Mouse (Mus musculus): ENCODE data around the gene Cdh13. TPM values are rescaled to one million over a fixed set of nuclear protein-coding genes. Genes with fewer than 3 reads are reported as not detected.
A peak's percentile ranks its signal among the peaks of the same experiment; 100 is the strongest.

Gene Cdh13
- total and polyA plus RNA-seq, 3 experiments: 162 to 172 (median 163) TPM

DNA sequence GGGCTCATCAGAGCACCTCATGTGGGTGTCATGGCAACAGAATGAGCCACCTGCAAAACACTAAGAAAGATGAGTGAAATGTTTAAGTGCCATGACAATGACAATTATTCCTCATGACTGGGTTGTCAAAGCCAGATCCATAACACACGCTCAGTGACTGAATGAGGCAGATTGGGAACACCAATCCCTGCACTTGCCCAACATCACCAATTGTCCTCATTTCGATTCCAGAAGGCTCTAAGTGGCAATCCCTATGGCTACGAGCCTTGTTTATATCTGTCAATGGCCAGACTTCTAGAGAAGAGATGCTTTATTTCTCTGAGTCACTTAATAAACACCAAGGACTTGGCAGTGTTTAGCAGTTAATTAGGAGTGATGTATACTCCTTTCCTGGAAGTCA is 399.9 kb downstream of the Cdh13 start:
- H3K9ac ChIP-seq (ENCODE audit: low read depth, low read length): no peak overlapping the region
- TF ChIP-seq EP300 (IDR thresholded peaks at IDR 0.05; ENCODE audit: insufficient read depth, low read depth, low read length) (no peak), CTCF (IDR thresholded peaks at IDR 0.05) (no peak), POLR2A (IDR thresholded peaks at IDR 0.05; ENCODE audit: insufficient read depth, low read depth, low read length) (no peak)
- H3K79me2 ChIP-seq (replicated peaks; ENCODE audit: control insufficient read depth, insufficient read depth, low read length): no peaks in the 10 kb centered on the region
- H3K36me3 ChIP-seq (ENCODE audit: control insufficient read depth, insufficient read depth, low read length): no peaks in the 10 kb centered on the region
- no peaks in the 10 kb centered on the region for H3K27me3 ChIP-seq (ENCODE audit: control insufficient read depth, insufficient read depth, low read length)
- 91% methylated on average over 3 of the region's 3 CpGs for WGBS
- no peak for DNase-seq
- intact Hi-C loops (cut with DNase I): no loop called here
- H3K4me1 ChIP-seq (ENCODE audit: control insufficient read depth, insufficient read depth, low read length): peaks cover 3% of the 10 kb centered on the region; the same call in 1 of the 2 replicates
- H3K4me3 ChIP-seq: no peak overlapping the region
- no peak overlapping the region for H3K27ac ChIP-seq

DNA sequence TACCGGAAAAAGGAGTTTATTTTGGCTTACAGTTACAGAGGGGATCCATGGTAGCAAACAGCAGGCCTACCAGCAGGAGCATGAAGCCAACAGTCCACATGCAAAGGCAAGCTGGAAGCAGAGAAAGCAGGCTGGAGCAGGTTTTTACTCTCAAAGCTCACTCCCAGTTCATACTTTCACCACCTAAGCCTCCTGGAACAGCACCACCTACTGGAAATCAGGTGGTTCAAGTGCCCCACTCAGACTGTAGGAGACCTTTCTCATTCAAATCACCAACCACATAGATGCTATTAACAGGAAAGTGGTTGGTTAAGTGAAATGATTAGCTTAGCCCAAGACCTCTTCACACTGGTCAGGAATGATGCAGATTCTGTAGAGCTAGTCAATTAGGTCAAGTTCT is 402.3 kb downstream of the Cdh13 start:
- H3K9ac ChIP-seq (ENCODE audit: low read depth, low read length): no peak overlapping the region
- H3K36me3 ChIP-seq (ENCODE audit: control insufficient read depth, insufficient read depth, low read length): no peaks in the 10 kb centered on the region
- no peaks in the 10 kb centered on the region for H3K79me2 ChIP-seq (replicated peaks; ENCODE audit: control insufficient read depth, insufficient read depth, low read length)
- WGBS: 77% methylated on average over 1 of the region's 1 CpGs
- H3K27ac ChIP-seq: no peak overlapping the region
- no peaks in the 10 kb centered on the region for H3K27me3 ChIP-seq (ENCODE audit: control insufficient read depth, insufficient read depth, low read length)
- TF ChIP-seq CTCF (IDR thresholded peaks at IDR 0.05): peak; percentile 24
- TF ChIP-seq EP300 (IDR thresholded peaks at IDR 0.05; ENCODE audit: insufficient read depth, low read depth, low read length): no peak
- TF ChIP-seq POLR2A (IDR thresholded peaks at IDR 0.05; ENCODE audit: insufficient read depth, low read depth, low read length): no peak
- no peak for DNase-seq
- intact Hi-C loops (cut with DNase I): no loop called here
- no peak overlapping the region for H3K4me3 ChIP-seq
- H3K4me1 ChIP-seq (ENCODE audit: control insufficient read depth, insufficient read depth, low read length): no peaks in the 10 kb centered on the region

DNA sequence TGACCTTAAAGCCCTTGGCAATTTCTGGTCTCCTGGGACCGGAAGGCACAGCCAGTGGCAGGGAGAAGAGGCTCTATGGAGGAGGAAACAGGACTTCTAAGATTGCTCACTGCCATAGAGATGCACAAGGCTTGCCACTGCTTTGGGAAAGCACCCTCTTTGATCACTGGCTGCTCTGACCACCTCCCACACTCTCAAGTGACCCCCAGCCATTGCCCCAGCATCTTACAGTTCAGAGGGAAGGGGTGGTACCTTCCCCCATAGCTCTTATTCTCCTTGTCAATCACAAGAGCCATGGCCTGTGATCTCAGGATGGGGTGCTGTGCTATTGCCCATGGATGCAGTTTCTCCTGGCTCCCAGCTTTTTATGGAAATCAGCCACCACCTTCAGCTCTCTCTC is 406.3 kb downstream of the Cdh13 start:
- Histone ChIP-seq H3K79me2 (replicated peaks; ENCODE audit: control insufficient read depth, insufficient read depth, low read length) (no peaks in the 10 kb centered on the region), H3K4me1 (ENCODE audit: control insufficient read depth, insufficient read depth, low read length) (no peaks in the 10 kb centered on the region), H3K4me3 (no peak overlapping the region), H3K36me3 (ENCODE audit: control insufficient read depth, insufficient read depth, low read length) (no peaks in the 10 kb centered on the region), H3K9ac (ENCODE audit: low read depth, low read length) (no peak overlapping the region), H3K27me3 (ENCODE audit: control insufficient read depth, insufficient read depth, low read length) (no peaks in the 10 kb centered on the region), H3K27ac (no peak overlapping the region)
- WGBS: 93% methylated on average over 1 of the region's 1 CpGs
- TF ChIP-seq POLR2A (IDR thresholded peaks at IDR 0.05; ENCODE audit: insufficient read depth, low read depth, low read length): no peak
- TF ChIP-seq CTCF (IDR thresholded peaks at IDR 0.05): no peak
- TF ChIP-seq EP300 (IDR thresholded peaks at IDR 0.05; ENCODE audit: insufficient read depth, low read depth, low read length): no peak
- intact Hi-C loops (cut with DNase I): no loop called here
- DNase-seq: no peak

DNA sequence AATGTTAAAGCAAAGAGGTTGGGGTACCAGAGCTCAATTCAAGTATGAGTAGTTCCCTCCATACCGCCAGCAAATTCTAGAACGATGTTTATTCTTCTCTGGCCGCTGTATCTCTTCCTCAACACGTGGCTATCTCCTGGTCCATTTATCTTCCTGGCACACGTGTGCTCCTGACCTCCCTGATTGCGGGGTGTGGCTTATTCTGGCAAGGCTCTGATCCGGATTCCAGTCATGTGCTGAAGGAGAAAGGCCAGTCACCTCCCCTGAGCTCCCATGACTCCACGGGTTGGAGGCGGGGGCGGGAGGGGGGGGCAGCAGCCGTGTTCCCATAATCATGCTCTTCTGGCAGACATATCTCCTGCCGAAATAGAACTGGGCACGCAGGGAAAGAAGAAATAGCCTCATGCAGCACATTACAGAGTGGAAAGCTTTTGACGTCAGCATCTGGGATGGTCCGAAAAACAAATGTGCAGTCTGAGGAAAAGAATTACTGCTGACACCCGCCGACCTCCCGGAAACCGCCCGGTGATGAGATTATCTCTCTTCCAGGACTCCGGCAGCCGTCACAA is 417.9 kb downstream of the Cdh13 start:
- intact Hi-C loops (cut with DNase I): loop anchor here (5.0 to 10.0 kb wide), 3 partner anchors 151 to 767 kb away; no protein-coding TSS in a partner anchor
- Histone ChIP-seq H3K9ac (ENCODE audit: low read depth, low read length) (peak overlapping the region; percentile 42), H3K4me1 (ENCODE audit: control insufficient read depth, insufficient read depth, low read length) (peaks cover 9% of the 10 kb centered on the region), H3K4me3 (peak overlapping the region; percentile 36), H3K27ac (peak overlapping the region; percentile 62), H3K79me2 (replicated peaks; ENCODE audit: control insufficient read depth, insufficient read depth, low read length) (no peaks in the 10 kb centered on the region), H3K27me3 (ENCODE audit: control insufficient read depth, insufficient read depth, low read length) (no peaks in the 10 kb centered on the region), H3K36me3 (ENCODE audit: control insufficient read depth, insufficient read depth, low read length) (no peaks in the 10 kb centered on the region)
- peak; percentile 39 to 60 for DNase-seq
- WGBS: 11% methylated on average over 22 of the region's 22 CpGs
- TF ChIP-seq POLR2A (IDR thresholded peaks at IDR 0.05; ENCODE audit: insufficient read depth, low read depth, low read length): no peak
- TF ChIP-seq EP300 (IDR thresholded peaks at IDR 0.05; ENCODE audit: insufficient read depth, low read depth, low read length): peak; percentile 92

DNA sequence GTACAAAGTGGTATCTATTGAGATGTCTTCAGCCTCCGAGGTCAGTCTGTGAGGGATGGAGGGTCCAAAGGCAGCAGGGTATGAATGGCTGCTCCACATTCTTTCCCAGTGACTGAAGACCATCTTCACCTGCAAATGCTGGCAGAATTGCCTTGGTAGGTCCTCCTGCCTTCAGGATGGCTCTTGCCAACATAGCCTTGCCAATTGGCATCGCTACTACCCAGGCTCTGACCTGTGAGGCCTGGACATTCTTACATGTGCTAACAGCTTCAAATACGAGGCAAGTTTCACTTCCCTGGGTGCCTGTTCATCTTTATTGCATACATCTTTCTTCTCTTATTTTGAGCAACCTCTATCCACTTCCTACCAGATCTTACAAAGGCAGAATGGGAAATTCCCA is 425.8 kb downstream of the Cdh13 start:
- no peaks in the 10 kb centered on the region for H3K27me3 ChIP-seq (ENCODE audit: control insufficient read depth, insufficient read depth, low read length)
- DNase-seq: peak in 1 of 2 experiments; percentile 16
- no peak overlapping the region for H3K4me3 ChIP-seq
- no peaks in the 10 kb centered on the region; the same call in 1 of the 2 replicates for H3K4me1 ChIP-seq (ENCODE audit: control insufficient read depth, insufficient read depth, low read length)
- no peaks in the 10 kb centered on the region; the same call in 1 of the 2 replicates for H3K36me3 ChIP-seq (ENCODE audit: control insufficient read depth, insufficient read depth, low read length)
- no peak overlapping the region for H3K27ac ChIP-seq
- H3K9ac ChIP-seq (ENCODE audit: low read depth, low read length): no peak overlapping the region
- intact Hi-C loops (cut with DNase I): loop anchor here (10.0 kb wide), 1 partner anchor 775 kb away; no protein-coding TSS in a partner anchor
- TF ChIP-seq CTCF (IDR thresholded peaks at IDR 0.05) (no peak), EP300 (IDR thresholded peaks at IDR 0.05; ENCODE audit: insufficient read depth, low read depth, low read length) (no peak), POLR2A (IDR thresholded peaks at IDR 0.05; ENCODE audit: insufficient read depth, low read depth, low read length) (no peak)
- no peaks in the 10 kb centered on the region for H3K79me2 ChIP-seq (replicated peaks; ENCODE audit: control insufficient read depth, insufficient read depth, low read length)
- 60% methylated on average over 3 of the region's 3 CpGs for WGBS

DNA sequence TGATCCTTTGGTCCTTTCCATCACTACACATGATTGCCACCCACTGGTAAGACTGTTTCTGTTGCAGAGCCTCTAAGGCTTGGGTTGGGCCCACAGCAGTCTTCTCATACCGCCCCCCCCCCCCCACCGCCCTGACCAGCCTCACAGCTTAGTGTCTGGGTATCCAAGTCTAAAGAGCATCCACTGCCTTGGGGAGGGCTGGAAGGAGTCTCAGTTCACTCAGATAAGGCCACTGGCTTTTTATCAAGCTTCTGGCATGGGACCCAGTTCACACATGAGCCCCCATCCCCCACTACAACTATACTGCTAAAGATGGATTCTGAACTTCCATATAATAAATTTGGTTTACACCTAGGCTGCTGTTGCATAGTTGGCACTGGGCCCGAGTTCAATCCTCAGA is 428.1 kb downstream of the Cdh13 start:
- TF ChIP-seq EP300 (IDR thresholded peaks at IDR 0.05; ENCODE audit: insufficient read depth, low read depth, low read length) (no peak), POLR2A (IDR thresholded peaks at IDR 0.05; ENCODE audit: insufficient read depth, low read depth, low read length) (no peak), CTCF (IDR thresholded peaks at IDR 0.05) (no peak)
- Histone ChIP-seq H3K79me2 (replicated peaks; ENCODE audit: control insufficient read depth, insufficient read depth, low read length) (no peaks in the 10 kb centered on the region), H3K27ac (no peak overlapping the region), H3K4me3 (no peak overlapping the region), H3K27me3 (ENCODE audit: control insufficient read depth, insufficient read depth, low read length) (no peaks in the 10 kb centered on the region), H3K36me3 (ENCODE audit: control insufficient read depth, insufficient read depth, low read length) (no peaks in the 10 kb centered on the region; the same call in 1 of the 2 replicates), H3K9ac (ENCODE audit: low read depth, low read length) (no peak overlapping the region), H3K4me1 (ENCODE audit: control insufficient read depth, insufficient read depth, low read length) (no peaks in the 10 kb centered on the region; the same call in 1 of the 2 replicates)
- WGBS: 82% methylated on average over 3 of the region's 3 CpGs
- DNase-seq: no peak
- intact Hi-C loops (cut with DNase I): no loop called here

Measured in heart, adult 2 months (tissue).